Mouse (Mus musculus): ENCODE data around the gene Mgat5. TPM values are rescaled to one million over a fixed set of nuclear protein-coding genes. Genes with fewer than 3 reads are reported as not detected.

Gene Mgat5
- polyA plus RNA-seq, 1 experiment = 22.7 TPM

GRCm38 (mm10) chr1:127355034-127355433, 150.2 kb downstream of the Mgat5 start:
- H3K4me1 ChIP-seq (ENCODE audit: control insufficient read depth, insufficient read depth, low read length) = 0 out of 2 replicates have a peak, but pooled peaks cover 2% of the 10 kb centered on the region
- no peak for TF ChIP-seq CTCF (IDR thresholded peaks at IDR 0.05; ENCODE audit: low read depth, low read length)
- TF ChIP-seq POLR2A (IDR thresholded peaks at IDR 0.05; ENCODE audit: borderline replicate concordance, low read depth, low read length) = no peak

GRCm38 (mm10) chr1:127363638-127364037, 158.8 kb downstream of the Mgat5 start:
- Histone ChIP-seq H3K4me1 (ENCODE audit: control insufficient read depth, insufficient read depth, low read length) (0 out of 2 replicates have a peak, but pooled peaks cover 3% of the 10 kb centered on the region), H3K27ac (ENCODE audit: insufficient read depth, low read depth, low read length) (no peak overlapping the region), H3K4me3 (ENCODE audit: insufficient read depth, low read length) (no peak overlapping the region)
- no peak for TF ChIP-seq CTCF (IDR thresholded peaks at IDR 0.05; ENCODE audit: low read depth, low read length)
- TF ChIP-seq POLR2A (IDR thresholded peaks at IDR 0.05; ENCODE audit: borderline replicate concordance, low read depth, low read length) = no peak

More at GRCm38 (mm10) chr1:127355034-127355433, 150.2 kb downstream of the Mgat5 start:
- no peak overlapping the region for H3K4me3 ChIP-seq (ENCODE audit: insufficient read depth, low read length)
- no peak overlapping the region for H3K27ac ChIP-seq (ENCODE audit: insufficient read depth, low read depth, low read length)

- TF ChIP-seq CTCF (IDR thresholded peaks at IDR 0.05; ENCODE audit: low read depth, low read length) (no peak), POLR2A (IDR thresholded peaks at IDR 0.05; ENCODE audit: borderline replicate concordance, low read depth, low read length) (no peak)
- H3K4me3 ChIP-seq (ENCODE audit: insufficient read depth, low read length) = no peak overlapping the region
- no peaks in the 10 kb centered on the region for H3K4me1 ChIP-seq (ENCODE audit: control insufficient read depth, insufficient read depth, low read length)
- H3K27ac ChIP-seq (ENCODE audit: insufficient read depth, low read depth, low read length) = no peak overlapping the region
Measured at GRCm38 (mm10) chr1:127365706-127366105, 160.9 kb downstream of the Mgat5 start.

- TF ChIP-seq CTCF (IDR thresholded peaks at IDR 0.05; ENCODE audit: low read depth, low read length) = no peak
- TF ChIP-seq POLR2A (IDR thresholded peaks at IDR 0.05; ENCODE audit: borderline replicate concordance, low read depth, low read length) = no peak
- Histone ChIP-seq H3K4me1 (ENCODE audit: control insufficient read depth, insufficient read depth, low read length) (no peaks in the 10 kb centered on the region), H3K4me3 (ENCODE audit: insufficient read depth, low read length) (no peak overlapping the region), H3K27ac (ENCODE audit: insufficient read depth, low read depth, low read length) (no peak overlapping the region)
Measured at GRCm38 (mm10) chr1:127366111-127366510, 161.3 kb downstream of the Mgat5 start.

- no peaks in the 10 kb centered on the region for H3K4me1 ChIP-seq (ENCODE audit: control insufficient read depth, insufficient read depth, low read length)
- TF ChIP-seq CTCF (IDR thresholded peaks at IDR 0.05; ENCODE audit: low read depth, low read length) = no peak
- no peak for TF ChIP-seq POLR2A (IDR thresholded peaks at IDR 0.05; ENCODE audit: borderline replicate concordance, low read depth, low read length)
- no peak overlapping the region for H3K4me3 ChIP-seq (ENCODE audit: insufficient read depth, low read length)
- H3K27ac ChIP-seq (ENCODE audit: insufficient read depth, low read depth, low read length) = no peak overlapping the region
Measured at GRCm38 (mm10) chr1:127368513-127368912, 163.7 kb downstream of the Mgat5 start.

- H3K4me3 ChIP-seq (ENCODE audit: insufficient read depth, low read length) = no peak overlapping the region
- no peak for TF ChIP-seq CTCF (IDR thresholded peaks at IDR 0.05; ENCODE audit: low read depth, low read length)
Measured at GRCm38 (mm10) chr1:127369538-127369937, 164.7 kb downstream of the Mgat5 start.

GRCm38 (mm10) chr1:127372096-127372495, 167.3 kb downstream of the Mgat5 start:
- TF ChIP-seq POLR2A (IDR thresholded peaks at IDR 0.05; ENCODE audit: borderline replicate concordance, low read depth, low read length) (no peak), CTCF (IDR thresholded peaks at IDR 0.05; ENCODE audit: low read depth, low read length) (no peak)
- Histone ChIP-seq H3K4me1 (ENCODE audit: control insufficient read depth, insufficient read depth, low read length) (no peaks in the 10 kb centered on the region), H3K4me3 (ENCODE audit: insufficient read depth, low read length) (no peak overlapping the region), H3K27ac (ENCODE audit: insufficient read depth, low read depth, low read length) (no peak overlapping the region)

More at GRCm38 (mm10) chr1:127369538-127369937, 164.7 kb downstream of the Mgat5 start:
- no peaks in the 10 kb centered on the region for H3K4me1 ChIP-seq (ENCODE audit: control insufficient read depth, insufficient read depth, low read length)
- H3K27ac ChIP-seq (ENCODE audit: insufficient read depth, low read depth, low read length) = no peak overlapping the region

- no peak overlapping the region for H3K4me3 ChIP-seq (ENCODE audit: insufficient read depth, low read length)
- H3K27ac ChIP-seq (ENCODE audit: insufficient read depth, low read depth, low read length) = no peak overlapping the region
- no peak for TF ChIP-seq POLR2A (IDR thresholded peaks at IDR 0.05; ENCODE audit: borderline replicate concordance, low read depth, low read length)
- TF ChIP-seq CTCF (IDR thresholded peaks at IDR 0.05; ENCODE audit: low read depth, low read length) = no peak
- no peaks in the 10 kb centered on the region for H3K4me1 ChIP-seq (ENCODE audit: control insufficient read depth, insufficient read depth, low read length)
Measured at GRCm38 (mm10) chr1:127373559-127373958, 168.7 kb downstream of the Mgat5 start.

- no peak for TF ChIP-seq POLR2A (IDR thresholded peaks at IDR 0.05; ENCODE audit: borderline replicate concordance, low read depth, low read length)
- TF ChIP-seq CTCF (IDR thresholded peaks at IDR 0.05; ENCODE audit: low read depth, low read length) = no peak
- Histone ChIP-seq H3K27ac (ENCODE audit: insufficient read depth, low read depth, low read length) (no peak overlapping the region), H3K4me1 (ENCODE audit: control insufficient read depth, insufficient read depth, low read length) (no peaks in the 10 kb centered on the region)
Measured at GRCm38 (mm10) chr1:127374157-127374556, 169.3 kb downstream of the Mgat5 start.

GRCm38 (mm10) chr1:127380140-127380539, 175.3 kb downstream of the Mgat5 start:
- Histone ChIP-seq H3K27ac (ENCODE audit: insufficient read depth, low read depth, low read length) (no peak overlapping the region), H3K4me3 (ENCODE audit: insufficient read depth, low read length) (no peak overlapping the region), H3K4me1 (ENCODE audit: control insufficient read depth, insufficient read depth, low read length) (no peaks in the 10 kb centered on the region)
- no peak for TF ChIP-seq CTCF (IDR thresholded peaks at IDR 0.05; ENCODE audit: low read depth, low read length)
- no peak for TF ChIP-seq POLR2A (IDR thresholded peaks at IDR 0.05; ENCODE audit: borderline replicate concordance, low read depth, low read length)

More at GRCm38 (mm10) chr1:127374157-127374556, 169.3 kb downstream of the Mgat5 start:
- H3K4me3 ChIP-seq (ENCODE audit: insufficient read depth, low read length) = no peak overlapping the region
